Mouse (Mus musculus) lung, embryonic 16.5 days (tissue): Measurements from ENCODE around the gene Crtc3. TPM values are rescaled to one million over a fixed set of nuclear protein-coding genes. Genes with fewer than 3 reads are reported as not detected.

ENCODE experiments used
- ATAC-seq: fragments of 200-750 bp; cut with Nextera tagmentation; 2 replicates; pipeline ENCODE4 v1.8.0; 2017; ENCODE audit warnings: low read depth, mild to moderate bottlenecking, moderate library complexity
- H3K27ac ChIP-seq: fragments of 300-500 bp; sonication (generic); 2 replicates; pipeline ENCODE4 v1.5.1; 2014; ENCODE audit warnings: mild to moderate bottlenecking, control low read depth, low read length
- H3K27me3 ChIP-seq: fragments of 300-500 bp; sonication (generic); 2 replicates; pipeline ENCODE4 v1.6.1; 2014; ENCODE audit warnings: low read depth, low read length, mixed read lengths; ENCODE audit not compliant: control insufficient read depth, insufficient read depth
- H3K36me3 ChIP-seq: fragments of 300-500 bp; sonication (generic); 2 replicates; pipeline ENCODE4 v1.6.1; 2014; ENCODE audit warnings: low read length; ENCODE audit not compliant: control insufficient read depth, insufficient read depth
- H3K4me1 ChIP-seq: fragments of 300-500 bp; sonication (generic); replicated peaks from 2 replicates; pipeline ENCODE4 v1.6.1; 2014; ENCODE audit warnings: low read length, mixed read lengths; ENCODE audit not compliant: control insufficient read depth, insufficient read depth
- H3K4me2 ChIP-seq: fragments of 300-500 bp; sonication (generic); 2 replicates; pipeline ENCODE4 v1.6.1; 2014; ENCODE audit warnings: low read depth, low read length, control low read depth
- H3K4me3 ChIP-seq: fragments of 300-500 bp; sonication (generic); 2 replicates; pipeline ENCODE4 v1.5.1; 2014; ENCODE audit warnings: mild to moderate bottlenecking, low read length, control low read depth
- H3K9ac ChIP-seq: fragments of 300-500 bp; sonication (generic); 2 replicates; pipeline ENCODE4 v1.6.1; 2014; ENCODE audit warnings: low read length, control low read depth
- H3K9me3 ChIP-seq: fragments of 300-500 bp; sonication (generic); 2 replicates; pipeline ENCODE4 v1.6.1; 2016; ENCODE audit warnings: low read length; ENCODE audit not compliant: control insufficient read depth
- WGBS: fragments of 180-500 bp; shearing (Covaris S2); extraction: QIAGEN DNeasy Blood & Tissue Kit; methylation state at CpG from one replicate; pipeline ENCODE4 v1.1.7; 2014; 5-methylcytosine and 5-hydroxymethylcytosine counted together
- polyA plus RNA-seq: library from polyadenylated mRNA; unstranded; fragments of >200 nt; fragmentation: Nextera tagmentation; extraction: Ambion mirVana; gene quantifications from 2 replicates; pipeline ENCODE4 v1.2.1, GENCODE M21; 2015

Crtc3 gene
- polyA plus RNA-seq, 1 experiment from 2014 or later = 18.6 TPM

- 81% methylated on average over 4 of the region's 4 CpGs for WGBS
- no peak for ATAC-seq
- Histone ChIP-seq H3K4me1 (no peaks in the 10 kb centered on the region), H3K9me3 (no peaks in the 10 kb centered on the region), H3K4me3 (no peak overlapping the region), H3K36me3 (0 out of 2 replicates have a peak, but pooled peaks cover 4% of the 10 kb centered on the region), H3K27ac (no peak overlapping the region), H3K4me2 (no peak overlapping the region), H3K27me3 (no peaks in the 10 kb centered on the region), H3K9ac (no peak overlapping the region)
Observed at GRCm38 (mm10) chr7:80606435-80606834, 82.2 kb downstream of the Crtc3 start.

GRCm38 (mm10) chr7:80605557-80605930 lies 83.1 kb downstream of the Crtc3 start:
- Histone ChIP-seq H3K4me2 (no peak overlapping the region), H3K9me3 (no peaks in the 10 kb centered on the region), H3K27me3 (no peaks in the 10 kb centered on the region), H3K4me1 (no peaks in the 10 kb centered on the region), H3K4me3 (no peak overlapping the region), H3K36me3 (0 out of 2 replicates have a peak, but pooled peaks cover 4% of the 10 kb centered on the region), H3K27ac (no peak overlapping the region), H3K9ac (no peak overlapping the region)
- ATAC-seq = no peak
- 26% methylated on average over 10 of the region's 10 CpGs for WGBS

- H3K27ac ChIP-seq = no peak overlapping the region
- H3K9ac ChIP-seq = no peak overlapping the region
- WGBS = 43% methylated on average over 11 of the region's 11 CpGs
- 0 out of 2 replicates have a peak, but pooled peaks cover 4% of the 10 kb centered on the region for H3K36me3 ChIP-seq
- no peaks in the 10 kb centered on the region for H3K9me3 ChIP-seq
- no peaks in the 10 kb centered on the region for H3K27me3 ChIP-seq
- no peaks in the 10 kb centered on the region for H3K4me1 ChIP-seq
- no peak for ATAC-seq
- no peak overlapping the region for H3K4me3 ChIP-seq
- H3K4me2 ChIP-seq = no peak overlapping the region
Observed at GRCm38 (mm10) chr7:80604908-80605556, 83.6 kb downstream of the Crtc3 start.

GRCm38 (mm10) chr7:80602574-80602973 lies 86.1 kb downstream of the Crtc3 start:
- WGBS = 81% methylated on average over 1 of the region's 1 CpGs
- no peak overlapping the region for H3K9ac ChIP-seq
- peaks cover 12% of the 10 kb centered on the region; the same call in 1 of the 2 replicates for H3K36me3 ChIP-seq
- no peaks in the 10 kb centered on the region for H3K4me1 ChIP-seq
- H3K27me3 ChIP-seq = no peaks in the 10 kb centered on the region
- H3K4me2 ChIP-seq = no peak overlapping the region
- no peak overlapping the region for H3K4me3 ChIP-seq
- ATAC-seq = no peak
- no peaks in the 10 kb centered on the region for H3K9me3 ChIP-seq
- H3K27ac ChIP-seq = no peak overlapping the region

GRCm38 (mm10) chr7:80598436-80598985 lies 90.2 kb downstream of the Crtc3 start:
- Histone ChIP-seq H3K27ac (no peak overlapping the region), H3K9ac (no peak overlapping the region), H3K27me3 (no peaks in the 10 kb centered on the region), H3K9me3 (no peaks in the 10 kb centered on the region), H3K36me3 (peaks cover 17% of the 10 kb centered on the region), H3K4me2 (no peak overlapping the region), H3K4me1 (no peaks in the 10 kb centered on the region), H3K4me3 (no peak overlapping the region)
- WGBS = 76% methylated on average over 13 of the region's 13 CpGs
- no peak for ATAC-seq

- ATAC-seq = no peak
- WGBS = 89% methylated on average over 5 of the region's 5 CpGs
- Histone ChIP-seq H3K27me3 (no peaks in the 10 kb centered on the region), H3K36me3 (peaks cover 17% of the 10 kb centered on the region), H3K4me3 (no peak overlapping the region), H3K4me2 (no peak overlapping the region), H3K9me3 (no peaks in the 10 kb centered on the region), H3K9ac (no peak overlapping the region), H3K27ac (no peak overlapping the region), H3K4me1 (no peaks in the 10 kb centered on the region)
Observed at GRCm38 (mm10) chr7:80597900-80598299, 90.8 kb downstream of the Crtc3 start.

GRCm38 (mm10) chr7:80589054-80589746 lies 99.5 kb downstream of the Crtc3 start:
- H3K9ac ChIP-seq = no peak overlapping the region
- peaks cover 15% of the 10 kb centered on the region for H3K4me1 ChIP-seq
- H3K27me3 ChIP-seq = no peaks in the 10 kb centered on the region
- no peak overlapping the region for H3K4me2 ChIP-seq
- no peak overlapping the region for H3K27ac ChIP-seq
- no peak overlapping the region for H3K4me3 ChIP-seq
- peaks cover 27% of the 10 kb centered on the region for H3K36me3 ChIP-seq
- H3K9me3 ChIP-seq = no peaks in the 10 kb centered on the region
- WGBS = 83% methylated on average over 16 of the region's 16 CpGs
- ATAC-seq = no peak

- H3K4me3 ChIP-seq = no peak overlapping the region
Observed at GRCm38 (mm10) chr7:80587684-80588083, 101.0 kb downstream of the Crtc3 start.

More at GRCm38 (mm10) chr7:80587684-80588083, 101.0 kb downstream of the Crtc3 start:
- H3K27me3 ChIP-seq = no peaks in the 10 kb centered on the region
- peak overlapping the region; percentile 44; the same call in 1 of the 2 replicates for H3K9ac ChIP-seq
- H3K27ac ChIP-seq = peak overlapping the region; percentile 93
- H3K4me1 ChIP-seq = peaks cover 15% of the 10 kb centered on the region
- H3K36me3 ChIP-seq = peaks cover 27% of the 10 kb centered on the region
- ATAC-seq = peak; percentile 31; the same call in 1 of the 2 replicates
- WGBS = 20% methylated on average over 10 of the region's 10 CpGs
- peak overlapping the region; percentile 33 for H3K4me2 ChIP-seq
- H3K9me3 ChIP-seq = no peaks in the 10 kb centered on the region
